Mouse (Mus musculus): Measurements from ENCODE around the gene Ttll12.

Ttll12 gene

DNA sequence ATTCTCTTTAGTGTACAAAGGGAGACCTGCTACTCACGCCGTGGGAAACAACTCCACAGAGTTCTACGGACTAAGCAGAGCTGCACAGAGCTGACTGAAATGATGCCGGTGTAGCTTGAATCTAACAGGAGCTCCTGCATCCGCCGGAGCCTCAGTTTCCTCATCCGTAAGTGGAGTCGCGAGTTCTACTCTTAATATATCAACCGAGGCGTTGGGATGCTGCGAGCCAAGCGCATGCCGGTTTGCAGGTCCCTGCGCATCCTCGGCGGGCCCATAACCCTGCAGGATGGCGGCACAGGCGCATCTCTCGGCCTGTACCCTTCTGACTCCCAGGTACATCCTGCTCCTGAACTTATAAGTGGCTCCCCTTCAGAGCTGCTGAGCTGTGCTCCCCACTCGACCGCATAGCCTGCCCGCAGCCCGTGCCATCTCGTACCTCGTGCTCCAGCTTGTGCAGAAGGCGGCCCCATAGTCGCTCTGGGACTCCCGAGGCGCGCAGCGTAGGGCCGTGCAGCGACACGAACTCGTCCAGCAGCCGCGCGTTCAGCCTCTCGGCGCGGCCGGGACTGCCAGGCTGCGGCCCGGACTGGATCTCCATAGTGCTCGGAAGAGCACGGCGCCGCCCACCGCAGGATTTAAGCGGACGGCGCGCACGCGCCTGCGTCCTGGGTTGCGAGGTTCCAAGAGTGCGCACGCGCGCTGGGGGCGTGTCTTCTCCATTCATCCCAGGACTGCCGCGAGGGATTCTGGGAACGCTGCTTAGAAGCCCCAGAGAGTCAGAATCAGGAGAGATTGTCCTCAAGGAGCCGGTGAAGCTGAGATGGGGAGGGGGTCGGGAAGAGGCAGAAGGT, at the start of gene Ttll12:
Gene Ttll12, minus strand, starts transcription at position 645 of the 851 bp plus-strand sequence.
- CTCF ChIA-PET, result interaction anchor here in 2 of 4 experiments (0.7 to 2.0 kb wide), 7 partner anchors 8 to 262 kb away, joined by 3 to 12 read pairs (median 4); no protein-coding TSS in a partner anchor
- POLR2A ChIA-PET, result interaction anchor here (0.7 to 2.5 kb wide), 26 partner anchors 9 to 463 kb away, joined by 3 to 9 read pairs (median 4); partner anchors contain the start of genes Poldip3 (in 3 of the 4), Mcat (in 1 of the 4) and Tspo (in 1 of the 4)

DNA sequence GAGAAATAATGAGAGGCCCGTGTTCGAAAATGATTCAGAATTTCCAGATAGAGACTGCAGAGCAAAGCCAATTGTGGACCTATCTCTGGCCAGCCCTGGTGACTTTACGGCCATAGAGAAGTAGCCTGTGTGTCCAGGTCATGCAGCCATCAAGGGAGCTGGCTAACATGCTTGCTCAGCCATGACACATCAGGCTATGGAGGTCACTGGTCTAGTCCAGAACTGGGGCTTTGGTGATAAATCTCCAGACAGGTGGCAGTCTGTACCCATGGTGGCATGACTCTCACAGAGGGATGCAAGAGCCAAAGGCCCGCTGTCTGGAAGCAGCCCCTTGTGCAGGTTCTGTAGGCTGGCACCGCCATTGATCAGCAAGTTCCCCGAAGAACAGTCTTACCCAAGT, 47.6 kb upstream of the Ttll12 start:
- ChIA-PET POLR2A (interaction anchor here in 1 of 4 experiments (0.9 kb wide), 1 partner anchor 22 kb away, joined by 3 read pairs; no protein-coding TSS in a partner anchor), CTCF (interaction anchor here in 1 of 4 experiments (0.6 kb wide), 1 partner anchor 722 kb away, joined by 3 read pairs; no protein-coding TSS in a partner anchor)

DNA sequence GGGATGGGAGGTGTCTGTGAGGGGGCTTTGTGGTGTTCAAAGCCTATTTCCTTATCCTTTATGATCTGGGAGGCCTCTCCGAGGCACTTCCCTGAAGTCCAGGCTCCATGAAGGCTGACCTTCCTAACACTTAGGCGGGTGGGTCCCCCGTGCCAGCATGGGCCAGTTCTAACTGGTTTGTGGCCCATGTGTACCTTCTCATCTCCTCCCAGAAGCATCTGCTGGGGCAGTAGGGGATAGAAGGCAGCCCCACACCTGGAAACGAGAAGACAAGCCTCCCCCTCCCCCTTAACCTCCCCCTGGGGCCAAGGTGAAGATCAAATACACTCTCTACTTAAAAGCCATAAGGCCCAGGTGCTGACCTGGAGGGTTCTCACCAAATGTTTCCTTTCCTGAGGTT, 45.3 kb upstream of the Ttll12 start:
- ChIA-PET POLR2A (no interaction called here), CTCF (no interaction called here)

DNA sequence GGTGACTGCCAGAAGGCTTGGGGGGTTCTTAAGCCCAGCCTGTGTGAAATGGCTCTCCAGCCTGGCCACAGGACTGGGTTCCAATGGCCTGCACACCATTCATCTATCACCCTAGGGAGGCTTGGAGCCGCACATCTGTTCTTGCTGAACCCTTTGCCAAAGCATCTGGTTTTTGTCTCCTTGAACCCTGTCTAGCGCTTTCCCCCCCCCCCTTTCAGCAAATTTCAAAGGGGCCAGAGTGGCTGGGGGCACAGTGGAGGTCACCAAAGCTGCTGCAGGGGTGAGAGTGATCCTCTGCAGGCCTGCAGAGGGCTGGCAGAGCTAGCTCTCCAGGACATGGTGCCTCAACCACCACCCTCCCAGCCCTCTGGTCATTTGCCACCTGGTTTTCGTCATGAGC, 44.2 kb upstream of the Ttll12 start:
- CTCF ChIA-PET, result interaction anchor here in 1 of 4 experiments (0.7 kb wide), 1 partner anchor 931 kb away, joined by 5 read pairs; no protein-coding TSS in a partner anchor
- POLR2A ChIA-PET, result interaction anchor here in 1 of 4 experiments (0.6 kb wide), 1 partner anchor 156 kb away, joined by 3 read pairs; no protein-coding TSS in a partner anchor

DNA sequence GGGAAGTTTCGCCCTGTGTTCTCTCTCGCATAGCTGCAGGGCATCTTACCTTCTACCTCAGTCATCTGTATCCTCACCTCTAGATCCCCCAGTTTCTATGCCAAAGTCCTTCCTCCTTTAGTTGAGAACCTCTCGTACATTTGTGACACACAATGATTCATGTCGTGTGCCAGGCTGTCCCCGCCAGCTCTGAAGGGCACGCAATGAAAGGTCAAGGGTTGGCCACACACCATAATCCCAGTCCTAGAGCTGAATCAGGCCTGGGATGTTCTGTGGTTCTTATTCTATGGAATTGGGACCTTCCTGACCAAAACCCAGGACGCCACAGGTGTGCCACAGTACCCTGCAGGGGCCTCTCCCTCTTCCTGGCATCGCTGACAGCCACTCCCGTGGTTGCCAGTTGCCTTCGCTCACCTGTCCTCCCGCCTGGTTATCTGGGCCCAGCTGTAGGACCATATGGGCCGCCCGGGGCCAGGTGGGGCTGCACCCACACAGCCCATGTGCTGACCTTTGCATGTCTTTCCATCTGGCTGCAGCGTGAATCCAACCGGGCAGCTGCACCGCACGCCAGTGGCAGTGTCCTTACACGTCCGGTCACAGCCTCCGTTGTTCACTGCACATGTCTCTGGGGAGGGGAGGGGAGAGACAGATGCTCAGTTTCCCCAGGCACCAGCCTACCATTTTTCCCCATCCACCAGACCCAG, 43.4 kb upstream of the Ttll12 start:
- ChIA-PET CTCF (interaction anchor here in 1 of 4 experiments (0.8 to 1.0 kb wide), 2 partner anchors 31 to 118 kb away, joined by 3 to 4 read pairs; no protein-coding TSS in a partner anchor), POLR2A (interaction anchor here in 1 of 4 experiments (0.6 kb wide), 1 partner anchor 157 kb away, joined by 3 read pairs; no protein-coding TSS in a partner anchor)

DNA sequence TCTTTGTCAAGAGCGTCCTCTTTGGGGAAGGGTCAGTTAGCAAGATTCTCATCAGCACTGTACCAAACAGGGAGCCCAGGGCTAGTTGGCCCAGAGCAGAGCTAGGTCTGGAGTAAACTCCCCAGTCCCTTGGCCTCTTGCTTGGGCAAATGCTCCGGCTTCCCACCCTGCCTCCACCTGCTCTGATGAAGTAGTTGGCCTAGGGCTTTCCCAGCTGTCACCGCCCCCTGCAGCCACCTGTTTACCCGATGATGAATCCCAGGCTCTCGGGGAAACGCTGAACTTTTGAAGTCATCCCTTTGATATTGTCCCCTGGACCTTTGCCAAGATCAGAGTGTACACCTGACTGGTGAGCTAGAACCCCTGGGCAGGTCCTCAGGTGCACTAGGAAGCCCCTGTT, 41.8 kb upstream of the Ttll12 start:
- ChIA-PET CTCF (no interaction called here), POLR2A (interaction anchor here in 1 of 4 experiments (0.6 kb wide), 1 partner anchor 115 kb away, joined by 3 read pairs; no protein-coding TSS in a partner anchor)

DNA sequence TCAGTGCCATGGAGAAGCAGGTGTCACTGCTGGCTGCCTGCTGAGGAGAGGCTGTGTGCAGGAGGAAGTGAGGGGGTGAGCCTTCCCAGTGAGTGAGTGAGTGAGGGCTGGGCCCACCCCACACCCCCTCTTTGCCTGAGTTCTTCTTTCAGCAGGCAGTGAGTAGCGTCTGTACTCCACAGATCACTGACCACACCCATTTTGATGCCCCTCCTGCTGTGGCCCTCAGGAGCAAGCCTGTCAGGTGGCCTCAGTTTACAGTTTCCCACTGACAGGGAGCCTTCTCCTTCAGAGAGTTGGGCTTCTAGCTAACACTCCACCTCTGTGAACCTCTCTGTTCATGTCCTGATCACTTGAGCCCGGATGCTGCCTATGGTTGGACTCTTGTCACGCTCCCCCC, 40.3 kb upstream of the Ttll12 start:
- ChIA-PET POLR2A (interaction anchor here in 1 of 4 experiments (1.3 kb wide), 1 partner anchor 41 kb away, joined by 3 read pairs; no protein-coding TSS in a partner anchor), CTCF (interaction anchor here (0.5 to 1.9 kb wide), 11 partner anchors 9 to 419 kb away, joined by 3 to 8 read pairs (median 4); no protein-coding TSS in a partner anchor)

DNA sequence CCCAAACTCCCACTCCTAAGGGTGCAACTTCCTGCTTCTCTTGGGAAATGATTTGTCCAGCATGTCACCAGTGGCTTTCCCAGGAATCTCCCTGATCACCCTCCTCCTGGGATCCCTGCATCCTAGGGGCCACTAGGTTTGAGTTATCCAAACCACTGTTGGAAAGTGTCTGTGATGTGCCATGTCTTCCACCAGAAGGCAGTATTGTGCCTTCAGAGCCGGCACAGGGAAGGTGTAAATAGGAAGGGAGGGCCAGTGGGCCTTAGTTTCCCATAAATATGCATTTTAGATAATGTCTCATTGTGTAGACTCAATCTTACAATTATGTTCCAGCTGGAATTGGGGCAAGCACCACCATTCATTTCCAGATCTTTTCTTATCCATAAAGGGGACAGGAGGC, 39.1 kb upstream of the Ttll12 start:
- CTCF ChIA-PET, result interaction anchor here in 2 of 4 experiments (0.6 to 1.9 kb wide), 7 partner anchors 26 to 420 kb away, joined by 3 to 5 read pairs (median 4); no protein-coding TSS in a partner anchor
- POLR2A ChIA-PET, result no interaction called here

DNA sequence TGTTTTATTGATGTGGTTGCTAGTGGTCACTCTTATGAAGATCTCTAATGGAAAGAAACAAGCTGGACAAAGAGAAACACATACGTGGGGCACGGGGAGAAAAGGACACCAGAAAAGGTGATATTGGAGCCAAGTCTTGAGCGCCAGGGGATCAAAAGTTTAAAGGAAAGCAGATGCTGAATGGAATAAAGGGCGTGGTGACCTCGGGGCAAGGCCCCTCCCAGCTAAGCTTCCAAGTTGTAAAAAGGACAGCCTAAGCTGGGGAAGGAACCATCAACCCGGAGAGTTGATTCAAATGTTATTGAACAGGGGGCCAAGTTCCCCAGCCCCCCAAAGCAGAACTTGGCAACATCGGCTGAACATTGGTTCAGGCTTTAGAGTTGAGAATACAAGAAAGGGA, 36.1 kb upstream of the Ttll12 start:
- ChIA-PET CTCF (interaction anchor here (0.6 to 2.7 kb wide), 8 partner anchors 33 to 490 kb away, joined by 3 to 7 read pairs (median 4); no protein-coding TSS in a partner anchor), POLR2A (interaction anchor here in 2 of 4 experiments (0.9 to 1.3 kb wide), 2 partner anchors 10 to 481 kb away, joined by 3 to 4 read pairs; partner anchors contain the start of gene Poldip3 (in 1 of the 2))

DNA sequence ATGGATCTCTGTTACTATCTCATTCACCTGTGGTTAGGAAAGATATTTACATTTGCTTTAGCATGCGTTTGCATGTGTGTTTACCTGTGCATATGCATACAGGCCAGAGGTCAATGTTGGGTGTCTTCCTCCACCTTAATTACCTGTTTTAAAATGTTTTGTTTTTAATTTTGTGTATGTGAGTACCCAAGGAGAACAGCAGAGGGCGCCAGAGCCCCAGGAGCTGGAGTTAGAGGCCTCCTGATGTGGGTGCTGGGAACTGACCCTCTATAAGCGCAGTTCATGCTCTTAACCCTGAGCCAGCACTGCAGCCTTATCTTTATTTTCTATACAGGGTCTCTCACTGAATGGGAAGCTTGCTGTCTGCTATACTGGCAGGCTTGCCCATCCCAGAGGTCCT, 34.8 kb upstream of the Ttll12 start:
- ChIA-PET CTCF (interaction anchor here in 3 of 4 experiments (0.5 to 2.7 kb wide), 7 partner anchors 14 to 752 kb away, joined by 3 to 5 read pairs (median 3); no protein-coding TSS in a partner anchor), POLR2A (interaction anchor here in 2 of 4 experiments (0.6 kb wide), 2 partner anchors 57 to 116 kb away, joined by 6 to 10 read pairs; no protein-coding TSS in a partner anchor)

DNA sequence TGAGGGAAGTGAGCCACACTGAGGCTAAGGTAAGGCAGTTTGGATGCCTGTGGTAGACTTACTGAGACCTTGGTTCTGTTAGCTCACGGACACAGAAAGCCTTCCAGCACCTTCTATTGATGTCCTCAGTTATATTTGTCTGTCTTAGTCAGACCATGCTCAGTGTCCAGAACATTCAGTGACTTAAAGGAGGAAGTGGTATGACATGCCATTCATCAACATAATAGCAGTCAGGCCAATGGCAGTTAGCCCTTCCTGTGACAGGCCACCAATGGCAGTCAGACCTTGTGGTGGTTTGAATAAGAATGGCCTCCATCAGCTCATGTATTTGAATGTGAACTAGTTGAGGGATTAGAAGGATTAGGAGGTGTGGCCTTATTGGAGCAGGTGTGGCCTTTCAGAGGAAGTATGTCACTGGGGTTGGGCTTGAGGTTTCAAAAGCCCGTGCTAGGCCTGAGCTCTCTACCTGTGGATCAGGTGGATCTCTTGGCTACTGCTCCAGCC, 31.2 kb upstream of the Ttll12 start:
- ChIA-PET POLR2A (no interaction called here), CTCF (interaction anchor here in 2 of 4 experiments (0.6 to 1.1 kb wide), 4 partner anchors 9 to 565 kb away, joined by 3 to 5 read pairs (median 4); no protein-coding TSS in a partner anchor)

DNA sequence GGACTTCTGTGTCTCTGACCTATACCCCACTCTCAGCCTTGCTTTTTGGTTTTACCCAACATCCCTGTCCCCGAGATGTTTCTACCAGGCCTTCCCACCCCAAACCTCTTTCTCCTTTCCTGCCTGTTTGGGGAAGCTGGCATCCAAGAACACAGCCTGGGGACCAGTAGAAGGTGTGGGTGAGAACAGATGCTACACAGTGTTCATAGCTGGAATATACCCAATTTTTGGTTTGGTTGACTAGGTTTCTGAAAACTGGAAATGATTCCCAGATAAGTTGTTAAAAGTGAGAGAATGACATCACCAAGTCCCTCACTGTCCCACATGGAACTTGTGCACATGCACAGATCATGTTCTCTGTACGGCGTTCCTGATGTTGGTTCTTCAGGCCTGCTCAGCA, 20.3 kb upstream of the Ttll12 start:
- POLR2A ChIA-PET, result no interaction called here
- CTCF ChIA-PET, result interaction anchor here in 1 of 4 experiments (0.7 to 1.0 kb wide), 2 partner anchors 14 to 401 kb away, joined by 3 read pairs; no protein-coding TSS in a partner anchor

DNA sequence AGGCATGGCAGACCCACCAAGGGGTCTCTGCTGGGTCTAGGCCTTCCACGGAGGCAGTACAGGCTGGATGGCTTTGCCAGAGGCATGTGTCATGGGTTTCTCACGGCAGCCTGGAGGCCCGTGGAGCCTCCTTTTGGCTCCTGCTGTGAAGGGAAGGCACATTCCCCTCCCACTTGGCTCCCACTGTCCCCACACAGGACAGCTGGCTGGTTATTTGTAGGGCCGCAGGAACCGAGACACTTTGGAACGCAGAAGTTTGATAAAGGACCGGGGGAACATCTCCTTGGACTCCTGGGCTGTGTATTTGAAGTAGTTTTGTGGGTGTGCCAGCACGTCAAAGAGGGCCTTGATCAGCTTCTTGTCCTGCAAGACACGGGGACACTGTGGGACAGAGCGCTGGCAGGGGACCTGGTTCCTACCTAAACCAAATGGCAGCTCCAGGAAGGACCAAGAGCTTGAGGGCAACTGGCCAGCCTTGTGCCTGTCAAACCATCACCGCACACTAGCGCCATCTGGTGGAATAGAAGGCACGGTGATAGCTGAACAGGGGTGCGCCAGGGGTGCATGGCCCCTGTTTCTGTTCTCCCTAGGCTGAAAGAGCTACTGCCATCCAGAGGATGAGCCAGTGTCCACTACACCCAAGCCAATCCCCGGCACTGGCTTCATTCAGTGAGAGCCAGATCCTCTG, 12.3 kb upstream of the Ttll12 start:
- CTCF ChIA-PET, result interaction anchor here (0.5 to 2.2 kb wide), 43 partner anchors 8 to 1073 kb away, joined by 3 to 20 read pairs (median 3); no protein-coding TSS in a partner anchor
- POLR2A ChIA-PET, result interaction anchor here in 3 of 4 experiments (0.5 to 1.9 kb wide), 10 partner anchors 10 to 1310 kb away, joined by 3 to 6 read pairs (median 3); partner anchors contain the start of genes Poldip3 (in 1 of the 3) and Ttll12 (in 1 of the 3)

DNA sequence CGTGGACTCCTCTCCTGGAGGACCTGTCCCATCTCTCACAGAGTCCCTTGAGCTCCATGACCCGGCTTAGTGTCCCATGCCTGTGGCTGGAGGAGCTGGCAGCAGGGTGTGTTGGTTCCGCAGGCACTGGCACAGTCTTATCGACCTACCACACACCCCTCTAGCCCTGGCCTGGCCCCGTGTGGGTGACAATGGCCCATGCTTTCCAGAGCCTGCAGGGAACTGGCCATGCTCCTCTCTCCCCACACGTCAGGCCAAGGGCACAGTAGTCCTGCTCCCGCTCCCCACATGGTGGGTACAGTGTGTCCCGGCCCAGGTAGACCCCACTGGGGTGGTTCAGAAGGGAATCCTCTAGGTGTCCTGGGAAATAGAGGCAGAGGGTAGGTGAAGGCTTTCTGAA, 11.7 kb upstream of the Ttll12 start:
- POLR2A ChIA-PET, result interaction anchor here in 2 of 4 experiments (1.0 to 1.9 kb wide), 5 partner anchors 9 to 51 kb away, joined by 3 to 5 read pairs (median 3); partner anchors contain the start of gene Ttll12 (in 1 of the 2)
- CTCF ChIA-PET, result interaction anchor here (0.5 to 2.2 kb wide), 26 partner anchors 8 to 1074 kb away, joined by 3 to 20 read pairs (median 4); no protein-coding TSS in a partner anchor

DNA sequence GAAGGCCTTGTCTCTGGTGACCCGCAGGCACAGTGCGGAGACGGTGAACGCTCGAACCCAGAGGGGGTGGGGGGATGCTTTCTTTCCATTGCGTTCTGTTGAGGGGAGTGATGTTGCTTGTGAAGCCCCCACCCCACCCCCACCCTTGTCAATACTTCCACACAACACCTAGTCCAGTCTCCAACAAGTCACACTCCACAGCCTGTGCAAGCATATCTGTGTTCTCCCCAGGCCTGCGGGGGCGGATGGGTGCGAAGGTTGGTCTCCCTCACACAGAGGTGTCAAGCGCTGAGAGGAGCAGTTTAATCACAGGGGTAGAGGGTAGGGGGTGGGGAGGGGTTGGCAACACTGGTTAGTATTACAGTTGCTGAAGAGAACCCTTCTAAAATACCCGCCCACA, 11.3 kb upstream of the Ttll12 start:
- POLR2A ChIA-PET, result interaction anchor here in 1 of 4 experiments (1.9 kb wide), 1 partner anchor 11 kb away, joined by 5 read pairs; the partner anchor contains the start of gene Ttll12
- CTCF ChIA-PET, result interaction anchor here in 1 of 4 experiments (1.5 kb wide), 1 partner anchor 32 kb away, joined by 5 read pairs; no protein-coding TSS in a partner anchor

DNA sequence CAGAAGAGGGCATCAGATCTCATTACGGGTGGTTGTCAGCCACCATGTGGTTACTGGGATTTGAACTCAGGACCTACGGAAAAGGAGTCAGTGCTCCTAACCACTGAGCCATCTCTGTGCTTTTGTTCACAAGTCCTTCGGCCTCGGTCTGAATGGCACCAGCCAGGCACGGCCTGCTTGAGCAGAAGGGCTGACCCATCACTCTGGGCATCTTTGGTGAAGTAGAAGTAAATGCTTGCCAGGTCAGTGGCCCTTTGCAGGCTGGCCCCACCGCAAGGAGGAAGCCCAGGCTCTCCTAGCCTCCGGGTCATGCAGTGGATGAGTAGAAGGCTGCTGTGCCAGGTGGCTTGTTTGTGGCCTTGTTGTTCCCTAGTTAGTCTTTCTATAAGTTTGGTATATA, 8.5 kb upstream of the Ttll12 start:
- ChIA-PET POLR2A (no interaction called here), CTCF (no interaction called here)

DNA sequence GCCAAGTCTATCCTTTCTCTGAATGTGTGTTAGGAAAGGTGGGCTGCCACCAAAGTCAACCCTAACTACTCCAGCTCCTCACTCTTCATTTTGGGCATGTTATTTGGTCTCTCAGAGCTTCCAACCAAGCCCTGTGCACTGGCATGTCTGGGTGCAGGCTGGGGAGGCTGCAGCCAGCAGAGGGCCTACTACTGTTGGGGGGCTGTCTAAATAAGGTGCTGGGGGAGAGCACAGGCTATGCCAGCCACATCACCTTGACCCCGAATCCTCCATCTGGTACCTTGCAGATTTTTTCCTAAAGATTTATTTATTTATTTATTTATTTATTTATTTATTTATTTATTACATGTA, 8.1 kb upstream of the Ttll12 start:
- ChIA-PET POLR2A (no interaction called here), CTCF (interaction anchor here in 1 of 4 experiments (0.7 to 1.1 kb wide), 2 partner anchors 9 to 250 kb away, joined by 3 read pairs; no protein-coding TSS in a partner anchor)
